Mouse (Mus musculus) brown adipose tissue, adult 24 weeks (tissue): Measurements from ENCODE around the gene Unc5c. TPM values are rescaled to one million over a fixed set of nuclear protein-coding genes. Genes with fewer than 3 reads are reported as not detected.

Experiments used
- H3K27ac ChIP-seq: fragments of 200-500 bp; replicated peaks from 2 replicates; pipeline ENCODE4 v1.5.1; 2012; ENCODE audit warnings: low read depth, mild to moderate bottlenecking, low read length
- H3K4me1 ChIP-seq: fragments of 200-500 bp; 2 replicates; pipeline ENCODE4 v1.6.1; 2012; ENCODE audit warnings: low read length, mixed read lengths; ENCODE audit not compliant: control insufficient read depth, insufficient read depth, insufficient read length
- H3K4me3 ChIP-seq: fragments of 200-500 bp; 2 replicates; pipeline ENCODE4 v1.5.1; 2012; ENCODE audit warnings: low read depth, mild to moderate bottlenecking, low read length, moderate library complexity; ENCODE audit not compliant: insufficient read depth
- polyA plus RNA-seq: library from polyadenylated mRNA; stranded (reverse); fragments of >200 nt; gene quantifications from 2 replicates; pipeline ENCODE4 v1.2.4, GENCODE M21; 2012; ENCODE audit not compliant: missing spikeins, insufficient read depth, insufficient read length

The Unc5c gene
- polyA plus RNA-seq, 1 experiment = not detected

DNA sequence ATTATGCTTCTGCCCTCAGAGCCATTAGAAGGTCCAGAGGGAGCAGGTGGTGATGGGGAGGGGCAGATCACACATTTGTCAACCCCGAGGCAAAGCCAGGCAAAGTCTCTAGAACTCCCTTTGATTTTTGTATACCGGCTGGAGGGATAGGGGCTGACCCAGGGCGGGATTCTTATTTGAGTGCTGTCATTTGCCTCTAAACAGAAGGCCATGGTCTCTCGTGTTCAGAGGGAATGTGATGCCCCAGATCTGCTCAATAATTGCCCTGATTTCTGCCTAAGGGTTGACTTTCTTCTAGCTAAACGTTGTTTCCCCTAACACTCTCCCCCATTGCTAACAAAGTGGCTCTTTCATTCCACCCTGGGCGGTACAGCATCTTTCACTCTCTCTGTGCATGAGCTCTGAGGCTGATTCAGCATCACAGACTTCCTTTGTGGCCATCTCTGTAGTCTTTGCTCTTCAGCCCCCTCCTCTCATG lies 136.1 kb downstream of the Unc5c start:
- Histone ChIP-seq H3K4me3 (no peak overlapping the region), H3K27ac (no peak overlapping the region), H3K4me1 (no peaks in the 10 kb centered on the region)

- no peak overlapping the region for H3K4me3 ChIP-seq
- no peaks in the 10 kb centered on the region for H3K4me1 ChIP-seq
- no peak overlapping the region for H3K27ac ChIP-seq
These were observed 151.7 kb downstream of the Unc5c start for GRCm38 (mm10) chr3:141616718-141617117.

DNA sequence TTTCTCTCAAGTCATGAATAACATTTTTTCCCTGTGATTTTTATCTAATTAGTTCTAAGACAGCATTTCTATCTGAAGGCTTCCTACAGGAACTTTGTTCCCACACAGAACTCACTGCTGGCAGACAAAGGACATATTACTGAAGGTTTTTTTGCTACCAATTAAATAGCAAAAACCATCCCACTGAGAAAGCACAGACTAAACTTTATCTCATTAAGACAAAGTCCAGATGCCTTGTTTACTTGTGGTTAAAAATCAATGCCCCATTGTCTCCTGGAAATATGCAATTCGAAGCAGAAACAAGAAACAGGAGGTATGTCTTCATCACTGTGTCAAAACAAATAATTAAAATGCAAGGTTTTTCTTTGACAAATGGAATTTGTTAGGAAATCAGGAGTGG lies 153.7 kb downstream of the Unc5c start:
- no peak overlapping the region for H3K27ac ChIP-seq
- no peaks in the 10 kb centered on the region for H3K4me1 ChIP-seq
- H3K4me3 ChIP-seq = no peak overlapping the region

DNA sequence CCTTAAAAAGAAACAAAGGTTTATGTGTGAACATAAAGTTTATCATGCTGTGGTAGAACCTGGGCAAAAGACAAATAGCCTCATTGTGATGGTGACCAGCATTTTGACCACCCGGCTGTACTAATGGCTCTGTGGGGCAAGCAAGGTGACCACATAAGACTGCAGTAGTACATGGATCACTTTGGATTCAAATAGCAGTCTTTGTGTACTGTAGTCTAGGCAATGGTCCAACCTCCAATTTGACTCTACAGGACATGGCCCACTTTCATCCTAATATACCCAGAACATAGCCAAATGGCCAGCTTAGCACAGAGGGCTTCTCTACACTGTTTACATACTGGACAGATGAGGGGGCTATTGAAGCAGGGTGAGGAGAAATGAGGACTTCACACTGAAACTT lies 156.5 kb downstream of the Unc5c start:
- H3K27ac ChIP-seq = no peak overlapping the region
- no peaks in the 10 kb centered on the region for H3K4me1 ChIP-seq
- H3K4me3 ChIP-seq = no peak overlapping the region

DNA sequence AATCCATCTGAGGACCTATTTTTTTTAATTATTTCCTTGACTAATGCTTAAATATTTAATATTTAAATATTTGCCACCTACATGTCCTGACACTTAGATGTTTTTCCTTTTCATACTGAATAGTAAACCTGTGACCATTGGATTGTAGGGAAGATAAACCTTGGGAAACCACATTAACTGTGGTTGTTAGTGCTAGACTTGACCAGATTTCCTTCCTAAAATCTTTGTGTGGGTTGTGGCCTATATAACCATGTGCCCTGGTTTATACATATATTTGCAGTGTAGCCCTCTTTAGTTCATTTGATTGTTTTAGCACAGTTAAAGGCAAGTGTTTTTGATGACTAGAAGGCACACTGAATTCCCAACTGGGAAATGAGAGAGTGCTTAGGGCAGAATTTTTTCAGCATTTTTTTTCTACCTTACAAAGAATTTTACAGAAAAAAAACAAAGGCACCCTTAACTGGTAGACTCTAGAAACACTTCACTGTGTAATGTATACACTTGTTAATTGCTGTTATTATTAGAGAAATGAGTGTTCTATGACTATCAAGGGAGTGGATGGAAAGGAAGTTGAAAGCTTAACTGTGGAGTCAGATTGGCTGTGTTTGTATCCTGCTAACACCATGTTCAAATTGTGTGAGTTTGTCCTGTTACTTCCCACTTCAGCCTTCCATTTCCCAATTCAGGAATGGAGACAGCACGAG lies 162.1 kb downstream of the Unc5c start:
- H3K4me3 ChIP-seq = no peak overlapping the region
- H3K27ac ChIP-seq = no peak overlapping the region

GRCm38 (mm10) chr3:141627639-141627977 lies 162.6 kb downstream of the Unc5c start:
- Histone ChIP-seq H3K27ac (no peak overlapping the region), H3K4me1 (no peaks in the 10 kb centered on the region), H3K4me3 (no peak overlapping the region)

More for the DNA sequence above, 162.1 kb downstream of the Unc5c start:
- no peaks in the 10 kb centered on the region for H3K4me1 ChIP-seq

DNA sequence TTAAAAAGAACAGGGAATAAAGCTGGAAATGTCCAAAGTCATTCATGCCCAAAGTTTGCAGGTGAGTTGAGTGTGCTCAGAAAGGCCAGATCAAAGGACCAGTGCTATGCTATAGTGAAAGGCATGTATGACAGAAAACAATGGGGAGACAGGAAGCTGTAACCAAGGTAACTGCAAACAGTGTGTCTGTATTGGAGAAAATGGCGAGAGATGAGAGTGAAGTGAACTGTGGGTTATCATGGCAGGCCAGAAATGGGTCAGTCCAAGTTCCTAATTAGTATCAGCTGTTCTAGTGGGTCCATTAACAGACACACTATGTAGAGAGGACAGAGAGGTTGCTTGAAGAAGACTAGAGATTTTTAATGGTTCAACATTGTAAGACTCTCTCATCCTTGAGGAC lies 164.4 kb downstream of the Unc5c start:
- Histone ChIP-seq H3K27ac (no peak overlapping the region), H3K4me1 (no peaks in the 10 kb centered on the region), H3K4me3 (no peak overlapping the region)

GRCm38 (mm10) chr3:141637900-141638299 lies 172.9 kb downstream of the Unc5c start:
- Histone ChIP-seq H3K4me1 (no peaks in the 10 kb centered on the region), H3K4me3 (no peak overlapping the region), H3K27ac (no peak overlapping the region)

GRCm38 (mm10) chr3:141644264-141644663 lies 179.2 kb downstream of the Unc5c start:
- H3K27ac ChIP-seq = no peak overlapping the region

DNA sequence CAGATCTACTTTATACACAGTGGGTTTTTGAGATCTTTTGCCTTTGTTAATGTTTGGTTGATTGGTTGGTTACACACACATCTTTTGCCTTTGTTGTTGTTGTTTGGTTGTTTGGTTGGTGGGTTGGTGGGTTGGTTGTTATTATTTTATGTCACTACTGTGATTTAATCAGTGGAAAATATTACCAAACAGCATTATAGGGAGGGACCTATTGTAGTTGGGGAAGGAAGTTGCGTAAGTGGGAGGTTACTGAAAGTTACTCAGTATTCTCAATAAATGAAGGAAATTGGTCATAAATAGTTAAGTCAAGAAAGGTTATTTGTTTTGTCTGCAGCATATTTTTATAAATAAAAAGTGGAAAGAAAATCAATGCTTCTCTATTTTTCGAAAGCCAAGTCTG lies 181.6 kb downstream of the Unc5c start:
- Histone ChIP-seq H3K4me3 (no peak overlapping the region), H3K27ac (no peak overlapping the region), H3K4me1 (no peaks in the 10 kb centered on the region)

More at GRCm38 (mm10) chr3:141644264-141644663, 179.2 kb downstream of the Unc5c start:
- Histone ChIP-seq H3K4me3 (no peak overlapping the region), H3K4me1 (no peaks in the 10 kb centered on the region)

DNA sequence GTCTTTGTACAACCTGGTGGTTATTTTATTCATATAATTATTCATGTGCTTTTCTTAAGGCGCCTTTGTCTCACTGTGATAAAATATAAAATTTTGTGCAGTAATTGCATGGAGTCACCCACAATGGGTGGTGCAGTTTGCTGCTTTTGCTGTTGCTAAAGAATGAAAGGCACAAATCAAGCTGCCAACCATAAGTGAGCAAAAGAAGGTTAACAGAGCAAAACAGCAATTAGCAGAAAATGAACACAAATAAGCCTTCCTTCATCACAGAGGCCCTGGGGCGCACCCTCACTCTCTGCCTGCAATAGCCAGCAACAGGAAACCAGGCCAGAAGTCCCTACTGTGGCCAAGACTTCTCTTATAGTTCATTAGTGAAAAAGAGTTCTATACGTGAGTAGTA lies 185.6 kb downstream of the Unc5c start:
- H3K4me3 ChIP-seq = no peak overlapping the region
- H3K27ac ChIP-seq = no peak overlapping the region
- H3K4me1 ChIP-seq = no peaks in the 10 kb centered on the region

GRCm38 (mm10) chr3:141653915-141654314 lies 188.9 kb downstream of the Unc5c start:
- Histone ChIP-seq H3K4me3 (no peak overlapping the region), H3K4me1 (no peaks in the 10 kb centered on the region), H3K27ac (no peak overlapping the region)

DNA sequence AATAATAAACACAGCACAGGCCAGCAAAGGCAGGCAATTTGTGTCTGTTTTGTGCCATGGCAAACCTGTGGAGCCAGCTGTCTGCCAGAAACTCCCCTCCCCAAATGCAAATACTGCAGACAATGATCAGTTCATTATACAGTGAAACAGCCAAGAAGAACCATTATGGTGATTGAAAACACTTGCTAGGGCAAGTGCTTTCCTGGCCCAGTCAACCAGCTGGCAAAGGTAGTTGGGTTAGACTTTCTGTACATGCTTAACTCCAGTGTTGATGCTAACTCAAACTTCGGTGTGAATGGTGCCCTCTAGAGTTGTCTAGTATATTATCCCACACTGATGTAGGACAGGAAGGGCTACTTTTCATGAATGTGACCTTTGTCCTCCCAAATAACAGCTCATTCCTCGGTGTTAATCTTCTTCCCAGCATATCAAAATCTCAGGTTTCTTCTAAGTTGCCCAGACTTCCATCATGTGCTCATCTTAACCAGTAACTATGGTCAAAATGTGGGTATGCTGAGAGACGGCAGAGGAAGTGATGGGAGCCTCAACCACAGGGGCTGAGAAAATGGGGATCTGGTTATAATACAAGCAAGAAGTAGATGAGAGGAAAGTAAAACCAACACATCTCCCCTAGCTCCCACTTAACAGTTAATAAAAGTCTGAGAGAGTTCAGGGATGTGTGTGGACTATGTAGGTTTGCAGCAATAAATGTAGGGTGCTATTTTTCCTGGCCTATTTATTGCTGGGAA lies 194.2 kb downstream of the Unc5c start:
- Histone ChIP-seq H3K4me1 (no peaks in the 10 kb centered on the region), H3K4me3 (no peak overlapping the region), H3K27ac (no peak overlapping the region)

- Histone ChIP-seq H3K4me3 (no peak overlapping the region), H3K27ac (no peak overlapping the region), H3K4me1 (no peaks in the 10 kb centered on the region)
These were observed 195.3 kb downstream of the Unc5c start for GRCm38 (mm10) chr3:141660065-141661062.

DNA sequence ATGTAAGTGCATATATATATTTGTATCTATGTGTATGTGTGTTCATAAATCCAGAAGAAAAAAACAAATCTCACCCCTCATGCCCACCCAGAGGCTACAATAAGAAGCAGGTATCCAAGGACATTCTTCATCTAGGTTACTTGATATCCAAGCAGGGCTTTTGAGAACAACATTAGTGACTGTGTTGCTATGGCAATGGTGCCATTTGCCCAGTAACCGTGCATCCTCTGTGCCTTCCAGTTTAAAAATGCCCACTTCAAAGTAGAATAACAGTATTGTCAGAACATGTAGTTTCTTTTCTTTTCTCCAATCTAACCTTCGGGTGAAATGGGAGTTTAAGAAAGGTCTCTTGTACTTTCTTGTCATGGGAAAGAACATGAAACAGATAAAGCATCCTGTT lies 224.1 kb downstream of the Unc5c start:
- Histone ChIP-seq H3K4me3 (no peak overlapping the region), H3K4me1 (no peaks in the 10 kb centered on the region), H3K27ac (no peak overlapping the region)
